Mouse (Mus musculus): ENCODE measurements around the gene Jpt1.

DNA sequence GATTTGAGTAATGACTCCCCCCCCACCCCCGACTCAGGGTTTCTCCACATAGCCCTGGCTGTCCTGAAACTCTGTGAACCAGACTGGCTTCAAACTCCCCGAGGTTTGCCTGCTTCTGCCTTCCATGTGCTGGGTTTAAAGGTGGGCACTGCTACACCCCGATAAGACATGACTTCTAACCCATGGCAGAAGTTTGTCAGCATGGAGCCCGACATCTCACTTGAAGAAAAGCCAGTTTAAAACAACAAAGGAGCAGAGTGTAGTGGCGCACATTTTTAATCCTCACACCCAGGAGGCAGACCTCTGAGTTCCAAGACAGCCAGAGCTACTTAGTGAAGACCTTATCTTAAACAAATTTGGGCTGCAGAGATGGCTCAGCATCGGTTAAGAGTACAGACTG, 21.8 kb downstream of the Jpt1 start:
- TF ChIP-seq POLR2A (IDR thresholded peaks at IDR 0.05; ENCODE audit: insufficient read depth, low read depth, low read length) (no peak), CTCF (IDR thresholded peaks at IDR 0.05) (no peak), EP300 (IDR thresholded peaks at IDR 0.05; ENCODE audit: insufficient read depth, low read depth, low read length) (no peak)

Measured in heart, adult 2 months (tissue).